Mouse (Mus musculus): ENCODE measurements around the gene Anxa9.
A peak's percentile ranks its signal among the peaks of the same experiment; 100 is the strongest.
"Not testable (repeated sequence)": the region's sequence is repeated elsewhere in the genome, so short reads cannot be mapped to it uniquely, and the experiment has no call there.

Anxa9 gene

GRCm38 (mm10) chr3:95307100-95307499 lies at the start of gene Anxa9:
Gene Anxa9 (minus strand): TSS chr3:95307176.
- DNase-seq (ENCODE audit: low spot score) = no peak

GRCm38 (mm10) chr3:95355911-95356544 lies 49.1 kb upstream of the Anxa9 start:
- not testable (repeated sequence) for DNase-seq (ENCODE audit: low spot score)

DNA sequence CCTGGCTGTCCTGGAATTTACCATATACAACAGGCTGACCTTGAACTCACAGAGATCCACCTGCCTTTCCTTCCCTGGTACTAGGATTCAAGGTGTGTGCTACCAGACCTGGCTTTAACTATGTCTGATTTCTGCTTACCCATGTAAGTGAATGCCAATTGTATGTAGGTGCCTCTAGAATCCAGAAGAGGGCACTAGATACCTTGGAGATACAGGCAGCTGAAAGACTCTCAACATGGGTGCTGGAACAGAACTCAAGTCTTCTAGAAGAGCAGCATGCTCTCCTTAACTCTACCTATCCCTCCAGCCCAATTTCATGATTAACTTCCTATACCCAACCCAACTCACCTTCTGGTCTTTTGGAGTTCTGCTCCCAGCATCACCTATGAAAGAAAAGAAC lies 42.5 kb upstream of the Anxa9 start:
- DNase-seq (ENCODE audit: low spot score) = no peak

GRCm38 (mm10) chr3:95348343-95348742 lies 41.4 kb upstream of the Anxa9 start:
- DNase-seq (ENCODE audit: low spot score) = not testable (repeated sequence)

DNA sequence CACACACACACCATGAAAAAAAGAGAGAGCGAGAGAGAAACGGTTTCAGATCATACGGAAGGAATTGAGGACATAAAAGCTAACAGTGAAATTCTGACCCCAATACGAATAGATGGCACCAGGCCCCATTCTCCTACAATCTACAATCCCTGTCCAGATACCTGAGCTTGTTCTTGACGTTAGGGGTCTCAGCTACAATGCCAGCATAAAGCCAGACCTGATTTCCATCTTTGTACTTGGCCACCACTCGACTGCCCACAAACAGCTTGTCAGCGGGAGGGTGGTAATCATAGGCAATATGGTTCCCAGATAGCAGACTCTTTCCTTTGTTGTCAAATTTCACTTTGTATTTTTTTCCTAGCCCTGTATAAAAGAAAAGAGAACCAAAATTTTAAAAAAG lies 39.5 kb upstream of the Anxa9 start:
- DNase-seq (ENCODE audit: low spot score) = no peak

GRCm38 (mm10) chr3:95343356-95344000 lies 36.5 kb upstream of the Anxa9 start:
- DNase-seq (ENCODE audit: low spot score) = not testable (repeated sequence)

DNA sequence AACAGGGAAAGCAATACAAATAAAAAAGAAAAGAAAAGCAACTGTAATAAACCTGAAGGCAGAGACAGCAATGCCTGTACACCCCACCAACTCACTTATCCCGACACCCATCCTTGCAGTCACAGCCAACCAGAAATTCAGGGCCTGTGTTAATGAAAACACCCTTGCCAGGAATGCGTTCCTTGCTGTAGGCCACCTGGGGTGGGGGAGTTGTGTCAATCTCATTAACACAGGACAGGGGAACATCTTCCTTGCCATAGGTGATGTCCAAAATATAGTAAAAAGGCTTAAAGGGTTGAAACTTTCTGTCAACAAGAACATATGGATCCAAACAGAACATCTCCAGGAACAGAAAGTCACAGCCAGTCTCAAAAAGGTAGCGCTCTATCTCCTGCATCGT lies 31.3 kb upstream of the Anxa9 start:
- DNase-seq (ENCODE audit: low spot score) = no peak

- DNase-seq (ENCODE audit: low spot score) = no peak
These were observed 30.4 kb upstream of the Anxa9 start for GRCm38 (mm10) chr3:95337345-95337744.

DNA sequence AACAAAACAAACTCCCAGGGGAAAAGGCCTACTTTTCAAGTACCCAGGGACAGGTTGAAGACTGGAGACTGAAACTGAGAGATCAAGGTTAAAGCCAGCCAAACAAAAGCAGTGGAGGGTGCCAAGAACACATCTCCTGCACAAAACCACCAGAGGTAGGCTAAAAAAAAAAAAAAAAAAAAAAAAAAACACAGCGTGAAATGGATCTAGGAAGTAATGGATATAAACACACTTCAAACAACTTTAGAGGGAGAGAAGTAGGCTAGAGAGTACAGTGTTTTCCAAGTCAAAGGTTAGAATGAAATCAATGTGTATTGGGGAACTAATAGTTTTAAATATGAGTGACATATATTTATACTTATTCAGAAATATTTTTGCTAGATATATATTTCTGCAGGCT lies 24.6 kb upstream of the Anxa9 start:
- DNase-seq (ENCODE audit: low spot score) = no peak

GRCm38 (mm10) chr3:95328803-95329404 lies 21.9 kb upstream of the Anxa9 start:
- no peak for DNase-seq (ENCODE audit: low spot score)

DNA sequence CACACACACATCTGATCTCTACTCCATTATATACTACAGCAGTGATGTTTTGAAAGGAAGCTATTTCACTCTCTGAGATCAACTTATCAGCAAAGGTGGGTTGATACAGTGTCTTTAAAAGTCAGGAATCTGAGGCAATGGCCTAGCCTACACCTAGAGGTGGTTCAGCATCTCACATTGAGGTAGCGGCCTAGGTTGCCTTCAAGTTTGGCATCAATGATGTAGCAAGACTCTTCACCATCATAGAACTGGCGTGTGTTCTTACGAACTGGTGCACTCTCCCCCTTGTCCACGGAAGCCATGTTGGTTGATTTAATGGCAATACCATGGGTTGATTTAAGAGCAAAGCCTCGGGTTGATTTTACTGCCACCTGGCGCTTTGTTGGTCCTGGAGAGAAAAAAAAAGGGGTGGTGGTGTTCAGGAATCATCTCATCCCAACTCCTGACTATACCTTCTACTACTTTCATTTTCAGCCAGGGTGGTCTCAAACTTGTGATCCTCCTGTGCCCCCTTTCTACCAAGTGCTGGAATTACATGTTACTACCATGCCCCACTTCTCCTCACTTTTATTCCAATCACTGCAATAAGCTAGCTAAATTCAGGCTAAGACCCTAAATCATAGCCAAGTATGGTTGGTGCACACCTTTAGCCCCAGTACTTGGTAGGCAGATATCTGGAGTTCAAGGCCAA lies 17.6 kb upstream of the Anxa9 start:
- no peak for DNase-seq (ENCODE audit: low spot score)

DNA sequence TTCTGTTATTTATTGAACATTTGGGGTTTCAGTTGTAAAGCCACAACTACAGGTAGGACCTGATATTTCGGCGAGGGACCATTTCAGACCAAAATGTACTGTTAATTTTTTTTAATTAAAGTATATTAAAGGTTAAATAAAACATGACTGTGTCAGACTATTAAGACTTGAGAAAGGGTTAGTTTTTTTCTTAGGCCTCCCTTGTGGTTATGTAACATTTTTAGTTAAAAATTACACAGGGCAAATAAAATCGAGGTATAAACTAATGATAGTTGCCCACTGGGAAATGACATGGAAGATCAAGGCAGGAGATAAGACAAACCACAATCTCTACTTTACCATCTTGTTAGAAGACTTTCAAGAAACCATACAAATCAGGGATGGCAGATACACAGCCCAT lies 16.5 kb upstream of the Anxa9 start:
- no peak for DNase-seq (ENCODE audit: low spot score)

DNA sequence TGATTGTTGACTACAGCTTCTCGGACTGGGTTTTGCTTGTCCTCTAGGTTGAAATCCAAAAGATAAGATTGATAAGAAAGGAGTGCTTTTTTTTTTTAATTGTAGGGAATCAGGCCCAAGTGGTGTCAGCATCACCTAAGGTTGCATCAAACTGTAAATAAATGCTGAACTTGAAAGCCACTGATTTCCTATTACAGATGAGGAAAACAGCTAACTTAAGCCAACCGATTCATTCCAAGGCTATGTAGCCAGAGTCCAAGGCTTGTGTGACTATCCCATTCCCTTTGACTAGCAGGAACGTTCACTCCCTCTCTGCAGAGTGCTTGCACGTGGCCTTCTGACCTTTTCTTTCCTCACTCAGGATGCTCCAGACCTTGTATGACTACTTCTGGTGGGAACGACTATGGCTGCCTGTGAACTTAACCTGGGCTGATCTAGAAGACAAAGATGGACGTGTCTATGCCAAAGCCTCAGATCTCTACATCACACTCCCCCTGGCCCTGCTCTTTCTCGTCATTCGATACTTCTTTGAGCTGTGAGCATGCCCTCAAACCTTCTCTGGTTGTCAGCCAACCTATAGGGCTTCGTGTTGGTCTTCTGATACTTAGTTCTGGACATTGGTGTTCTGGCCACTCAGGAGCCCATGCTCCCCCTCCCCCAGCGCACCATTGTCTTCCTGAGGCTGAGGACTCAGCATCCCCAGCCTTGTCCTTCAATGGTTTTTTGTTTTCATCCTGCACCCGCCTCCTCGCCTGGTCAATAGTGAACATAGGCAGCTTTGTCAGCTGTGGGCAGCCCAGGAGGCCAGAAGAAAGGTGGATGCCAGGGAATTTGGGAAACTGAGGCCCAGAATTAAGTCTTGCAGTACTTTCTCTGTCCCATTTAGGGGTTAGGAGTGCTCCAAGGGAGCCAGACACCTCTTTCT lies 13.0 kb upstream of the Anxa9 start:
- DNase-seq (ENCODE audit: low spot score) = no peak

DNA sequence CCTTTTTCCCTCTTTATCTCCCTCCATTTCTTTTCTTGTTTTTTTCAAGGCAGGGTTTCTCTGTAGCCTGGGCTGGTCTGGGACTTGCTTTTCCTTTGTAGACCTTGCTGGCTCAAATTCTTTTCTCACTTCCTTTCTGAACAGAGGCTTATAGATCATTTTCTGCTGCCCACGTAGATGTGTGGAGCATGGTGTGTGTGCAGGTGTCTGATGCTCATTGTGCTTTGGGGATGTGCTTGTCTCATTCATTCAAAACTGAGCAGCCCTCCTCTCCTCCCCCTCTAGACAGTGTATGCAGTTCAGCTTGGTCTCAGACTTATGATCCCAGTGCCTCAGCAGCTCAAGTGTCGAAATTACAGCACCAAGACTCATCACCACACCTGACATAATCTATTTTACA lies 12.1 kb upstream of the Anxa9 start:
- no peak for DNase-seq (ENCODE audit: low spot score)

DNA sequence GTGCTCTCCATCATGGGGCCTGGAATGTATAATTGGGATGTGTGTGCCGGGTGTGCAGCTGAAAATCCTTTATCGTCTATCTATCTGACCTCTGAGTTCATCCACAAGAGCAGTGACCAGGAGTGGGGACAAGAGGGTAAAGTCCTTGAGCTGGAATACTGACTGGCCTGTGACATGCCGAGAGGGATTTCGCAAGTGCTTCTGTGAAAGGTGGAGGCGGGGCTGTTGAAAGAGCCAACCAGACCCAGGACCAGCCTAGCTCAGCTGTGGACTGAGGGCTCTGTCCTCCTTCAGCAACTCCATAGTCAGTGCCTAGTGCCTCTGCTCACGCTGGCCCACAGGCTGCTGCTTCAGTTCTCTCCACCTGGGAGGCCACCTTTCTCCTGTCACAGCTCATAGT lies 11.6 kb upstream of the Anxa9 start:
- no peak for DNase-seq (ENCODE audit: low spot score)

GRCm38 (mm10) chr3:95317414-95318080 lies 10.6 kb upstream of the Anxa9 start:
- no peak for DNase-seq (ENCODE audit: low spot score)

DNA sequence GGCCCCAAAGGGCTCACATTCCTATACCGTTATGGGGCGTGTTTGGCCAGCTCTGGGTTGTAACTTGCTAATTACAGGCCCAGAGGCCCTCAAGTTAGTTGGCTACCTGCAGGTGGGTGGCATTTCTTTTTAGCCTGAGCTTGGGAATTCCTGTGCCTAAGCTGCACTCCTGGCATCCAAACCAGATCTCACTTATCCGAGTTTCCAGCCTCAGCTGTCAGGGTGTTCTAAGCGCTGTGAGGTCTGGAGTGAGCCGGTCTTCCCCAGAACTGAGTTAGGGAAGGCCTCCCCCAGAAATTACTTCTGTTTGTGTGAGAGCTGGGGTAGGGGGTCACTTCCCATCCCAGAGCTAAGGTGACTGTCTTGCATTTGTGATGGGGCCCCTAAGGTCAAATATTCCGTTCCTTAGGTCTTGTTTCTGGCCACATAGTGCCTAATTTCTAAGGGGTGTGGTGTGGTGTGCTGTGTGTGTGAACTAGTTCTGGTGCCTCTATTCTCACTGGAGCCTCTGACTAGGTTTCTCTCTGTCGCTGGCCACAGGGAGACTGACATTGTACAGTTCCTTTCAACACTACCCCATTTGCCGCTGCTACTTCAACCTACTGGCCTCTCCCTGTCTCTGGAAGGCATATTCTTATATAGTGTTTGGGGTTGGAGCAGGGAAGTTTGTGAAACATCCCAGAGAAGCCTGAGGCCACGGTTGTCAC lies 9.0 kb upstream of the Anxa9 start:
- no peak for DNase-seq (ENCODE audit: low spot score)

- peak; percentile 85 for DNase-seq (ENCODE audit: low spot score)
These were observed 8.3 kb upstream of the Anxa9 start for GRCm38 (mm10) chr3:95315094-95315843.

DNA sequence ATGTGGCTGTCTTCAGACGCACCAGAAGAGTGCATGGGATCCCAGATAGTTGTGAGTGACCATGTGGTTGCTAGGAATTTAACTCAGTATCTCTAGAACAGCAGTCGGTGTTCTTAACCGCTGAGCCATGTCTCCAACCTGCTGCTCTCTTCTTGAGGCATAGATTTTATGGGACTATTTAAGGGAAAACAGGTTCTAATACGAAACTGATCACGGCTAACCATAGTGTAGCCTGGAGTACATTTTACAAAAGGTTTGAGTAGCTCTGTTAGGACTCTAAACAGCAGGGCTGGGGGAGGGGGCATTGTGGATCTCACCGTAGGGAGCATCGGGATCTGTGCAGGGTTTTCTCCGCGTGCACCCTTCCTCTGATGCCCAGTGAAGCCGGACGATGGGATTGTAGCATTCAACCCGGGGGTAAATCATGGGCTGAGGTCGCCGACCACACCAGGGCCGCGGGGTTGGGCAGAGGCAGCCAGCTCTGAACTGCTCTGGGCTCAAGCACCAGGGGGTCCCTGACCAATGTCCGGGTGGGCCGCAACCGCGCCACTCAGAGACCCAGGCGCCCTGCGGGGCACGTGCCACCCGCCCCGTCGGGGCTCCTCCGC lies 7.6 kb upstream of the Anxa9 start, which contains the start of gene Cers2:
Cers2 (plus strand) TSS at position 306 of the 608 bp plus-strand sequence.
- no peak for DNase-seq (ENCODE audit: low spot score)

Measured in urinary bladder, postnatal 10 days (tissue).